Mouse (Mus musculus): ENCODE data around the gene Ctf2.

DNA sequence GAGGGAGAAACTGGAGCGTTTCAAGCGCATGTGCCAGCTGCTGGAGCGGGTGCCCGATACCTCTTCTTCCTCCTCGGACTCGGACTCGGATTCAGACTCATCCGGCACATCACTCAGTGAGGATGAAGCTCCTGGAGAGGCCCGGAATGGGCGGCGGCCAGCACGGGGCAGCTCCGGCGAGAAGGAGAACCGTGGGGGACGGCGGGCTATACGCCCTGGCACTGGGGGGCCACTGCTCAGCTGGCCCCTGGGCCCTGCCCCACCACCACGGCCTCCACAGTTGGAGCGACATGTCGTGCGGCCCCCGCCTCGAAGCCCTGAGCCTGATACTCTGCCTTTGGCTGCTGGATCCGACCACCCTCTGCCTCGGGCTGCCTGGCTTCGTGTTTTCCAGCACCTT, 20.1 kb upstream of the Ctf2 start:
- TF ChIP-seq CHD2 (IDR thresholded peaks at IDR 0.05; ENCODE audit: low read depth, low read length) (no peak), MAFK (IDR thresholded peaks at IDR 0.05; ENCODE audit: insufficient read depth, low read depth, low read length) (no peak), ZC3H11A (IDR thresholded peaks at IDR 0.05; ENCODE audit: borderline replicate concordance, low read depth, low read length) (no peak)
